Comparison of ENCODE assay signal across 14 mouse cellular contexts in the genomic region with DNA sequence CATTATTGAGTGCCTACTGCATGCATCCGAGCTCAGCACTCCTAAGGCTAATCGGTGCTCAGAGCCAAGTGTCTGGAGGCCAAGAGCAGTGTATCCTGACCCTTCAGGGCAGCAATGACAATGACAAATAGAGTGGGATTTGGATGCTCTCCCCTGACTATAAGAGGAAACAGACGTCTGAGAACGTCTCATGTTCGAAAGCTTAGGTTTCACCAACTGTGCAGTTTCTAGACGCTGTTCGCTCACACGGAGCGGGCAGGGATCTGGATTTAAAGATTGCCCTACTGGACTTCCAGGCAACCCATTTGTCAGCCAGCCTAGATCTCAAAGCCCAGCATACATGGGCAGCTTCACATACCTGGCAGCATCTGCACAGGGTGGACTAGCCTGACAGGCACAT. TPM values are rescaled to one million over a fixed set of nuclear protein-coding genes. Genes with fewer than 3 reads are reported as not detected.
DNase-seq lines count a peak whose midpoint lies in the region; ATAC-seq lines count a peak whose summit lies in the region.
"Had no signal": no experiment of that assay in that cellular context is flagged by ENCODE, and none has a peak within 500 bp of the region (broad histone marks: within the 10 kb centered on the region; RNA-seq: fewer than 3 reads in every experiment).

No protein-coding gene starts in this region.

- H3K9me3 ChIP-seq in heart, embryonic 13.5 days, result no peaks in the 10 kb centered on the region
- no peaks in the 10 kb centered on the region for H3K9me3 ChIP-seq in limb, embryonic 12.5 days
- no peaks in the 10 kb centered on the region for H3K9me3 ChIP-seq in limb, embryonic 10.5 days (replicated peaks)
- no peaks in the 10 kb centered on the region for H3K9me3 ChIP-seq in embryonic facial prominence, embryonic 14.5 days (ENCODE audit: control insufficient read depth, low read length)
- H3K9me3 ChIP-seq in limb, embryonic 15.5 days, result no peaks in the 10 kb centered on the region
- H3K9me3 ChIP-seq in forebrain, embryonic 15.5 days, result no peaks in the 10 kb centered on the region
- H3K9me3 ChIP-seq: liver, embryonic 15.5 days; midbrain, embryonic 10.5 days had no signal

- no peaks in the 10 kb centered on the region for H3K27me3 ChIP-seq in heart, embryonic 13.5 days (replicated peaks)
- H3K27me3 ChIP-seq in limb, embryonic 12.5 days, result no peaks in the 10 kb centered on the region
- H3K27me3 ChIP-seq in limb, embryonic 10.5 days (ENCODE audit: low read depth, poor library complexity, severe bottlenecking), result no peaks in the 10 kb centered on the region
- no peaks in the 10 kb centered on the region for H3K27me3 ChIP-seq in embryonic facial prominence, embryonic 14.5 days (replicated peaks; ENCODE audit: control insufficient read depth, insufficient read depth, low read length)
- H3K27me3 ChIP-seq in limb, embryonic 15.5 days, result no peaks in the 10 kb centered on the region
- H3K27me3 ChIP-seq in forebrain, embryonic 15.5 days, result no peaks in the 10 kb centered on the region
- H3K27me3 ChIP-seq: liver, embryonic 15.5 days had no signal

- H3K27ac ChIP-seq in heart, embryonic 13.5 days (replicated peaks), result peak overlapping the region; percentile 97
- H3K27ac ChIP-seq in limb, embryonic 12.5 days, result peak overlapping the region; percentile 1; the same call in 1 of the 2 replicates
- no peak overlapping the region for H3K27ac ChIP-seq in limb, embryonic 10.5 days
- peak overlapping the region; percentile 96 for H3K27ac ChIP-seq in embryonic facial prominence, embryonic 14.5 days (replicated peaks; ENCODE audit: low read depth, low read length)
- peak overlapping the region; percentile 94 for H3K27ac ChIP-seq in limb, embryonic 15.5 days
- no peak overlapping the region for H3K27ac ChIP-seq in forebrain, embryonic 15.5 days (replicated peaks)
- H3K27ac ChIP-seq: liver, embryonic 15.5 days; midbrain, embryonic 10.5 days had no signal

- no peak for DNase-seq in heart, adult 8-10 months (ENCODE audit: low spot score)
- no peak for DNase-seq in limb, embryonic 10.5 days (ENCODE audit: low spot score)
- no peak for DNase-seq in embryonic facial prominence, embryonic 14.5 days (ENCODE audit: low spot score)
- DNase-seq: cerebellum, adult 18-20 months; kidney, postnatal 25 days; thymus, postnatal 36 days had no signal

- WGBS in heart, embryonic 13.5 days, result 77% methylated on average over 9 of the region's 9 CpGs
- WGBS in limb, embryonic 12.5 days, result 67% methylated on average over 9 of the region's 9 CpGs
- WGBS in limb, embryonic 10.5 days, result 61% methylated on average over 9 of the region's 9 CpGs
- WGBS in embryonic facial prominence, embryonic 14.5 days, result 66% methylated on average over 9 of the region's 9 CpGs
- 73% methylated on average over 9 of the region's 9 CpGs for WGBS in limb, embryonic 15.5 days
- WGBS in forebrain, embryonic 15.5 days, result 92% methylated on average over 9 of the region's 9 CpGs

- no peak overlapping the region for H3K9ac ChIP-seq in heart, embryonic 13.5 days
- H3K9ac ChIP-seq in limb, embryonic 12.5 days (replicated peaks), result no peak overlapping the region
- no peak overlapping the region for H3K9ac ChIP-seq in embryonic facial prominence, embryonic 14.5 days (ENCODE audit: low read depth, low read length)
- H3K9ac ChIP-seq in limb, embryonic 15.5 days, result no peak overlapping the region
- no peak overlapping the region for H3K9ac ChIP-seq in forebrain, embryonic 15.5 days (replicated peaks)
- H3K9ac ChIP-seq: liver, embryonic 15.5 days had no signal

- no peak overlapping the region for H3K4me2 ChIP-seq in heart, embryonic 13.5 days
- H3K4me2 ChIP-seq in limb, embryonic 12.5 days, result no peak overlapping the region
- H3K4me2 ChIP-seq in embryonic facial prominence, embryonic 14.5 days (ENCODE audit: low read depth, low read length), result no peak overlapping the region
- H3K4me2 ChIP-seq in limb, embryonic 15.5 days, result no peak overlapping the region
- H3K4me2 ChIP-seq in forebrain, embryonic 15.5 days (replicated peaks), result no peak overlapping the region
- H3K4me2 ChIP-seq: liver, embryonic 15.5 days had no signal

- H3K36me3 ChIP-seq in heart, embryonic 13.5 days, result no peaks in the 10 kb centered on the region
- no peaks in the 10 kb centered on the region for H3K36me3 ChIP-seq in limb, embryonic 12.5 days
- no peaks in the 10 kb centered on the region for H3K36me3 ChIP-seq in limb, embryonic 10.5 days
- H3K36me3 ChIP-seq in embryonic facial prominence, embryonic 14.5 days (ENCODE audit: control insufficient read depth, insufficient read depth, low read length), result no peaks in the 10 kb centered on the region
- no peaks in the 10 kb centered on the region for H3K36me3 ChIP-seq in limb, embryonic 15.5 days
- H3K36me3 ChIP-seq in forebrain, embryonic 15.5 days, result no peaks in the 10 kb centered on the region
- H3K36me3 ChIP-seq: liver, embryonic 15.5 days; midbrain, embryonic 10.5 days had no signal

- peaks cover 80% of the 10 kb centered on the region for H3K4me1 ChIP-seq in heart, embryonic 13.5 days
- H3K4me1 ChIP-seq in limb, embryonic 12.5 days (replicated peaks), result peaks cover 29% of the 10 kb centered on the region
- H3K4me1 ChIP-seq in limb, embryonic 10.5 days, result peaks cover 12% of the 10 kb centered on the region
- H3K4me1 ChIP-seq in embryonic facial prominence, embryonic 14.5 days (ENCODE audit: control insufficient read depth, insufficient read depth, low read length), result peaks cover 32% of the 10 kb centered on the region
- peaks cover 34% of the 10 kb centered on the region for H3K4me1 ChIP-seq in limb, embryonic 15.5 days
- H3K4me1 ChIP-seq in forebrain, embryonic 15.5 days, result peaks cover 18% of the 10 kb centered on the region
- H3K4me1 ChIP-seq: liver, embryonic 15.5 days had no signal

- H3K4me3 ChIP-seq in heart, embryonic 13.5 days, result no peak overlapping the region
- H3K4me3 ChIP-seq in limb, embryonic 12.5 days (replicated peaks), result no peak overlapping the region
- no peak overlapping the region for H3K4me3 ChIP-seq in limb, embryonic 10.5 days
- H3K4me3 ChIP-seq in embryonic facial prominence, embryonic 14.5 days (ENCODE audit: low read depth, low read length), result no peak overlapping the region
- H3K4me3 ChIP-seq in limb, embryonic 15.5 days, result no peak overlapping the region
- no peak overlapping the region for H3K4me3 ChIP-seq in forebrain, embryonic 15.5 days
- H3K4me3 ChIP-seq: liver, embryonic 15.5 days; midbrain, embryonic 10.5 days had no signal

- no peak for ATAC-seq in heart, embryonic 13.5 days (ENCODE audit: extremely low read depth, insufficient number of reproducible peaks, low FRiP score, low TSS enrichment)
- ATAC-seq in limb, embryonic 12.5 days (ENCODE audit: insufficient number of reproducible peaks, insufficient read depth, low FRiP score, low TSS enrichment, low read depth), result no peak
- ATAC-seq in embryonic facial prominence, embryonic 14.5 days (ENCODE audit: low read depth), result no peak
- no peak for ATAC-seq in limb, embryonic 15.5 days (ENCODE audit: insufficient number of reproducible peaks, low FRiP score, low TSS enrichment, low read depth)
- no peak for ATAC-seq in forebrain, embryonic 15.5 days (replicated peaks)
- ATAC-seq in erythroblast, adult 5-6 weeks (replicated peaks; ENCODE audit: low FRiP score, poor library complexity, severe bottlenecking), result no peak
- ATAC-seq: activated CD4-positive, CD25-positive, alpha-beta regulatory T cell, adult 4 months had no signal

RNA-seq across cellular contexts. Expression of a gene that starts 49.4 kb away (rescaled TPM):
- polyA plus RNA-seq in heart, embryonic 13.5 days (2015; fragmentation: Nextera tagmentation; extraction: Ambion mirVana), result 49.2 and 64.7 TPM in 2 replicates
- 100 to 1,000 TPM in 2 of 4 experiments, 10 to 100 TPM in 2; 82.2 to 179 (median 102) TPM for total RNA-seq in heart, adult 8-10 months (2022)
- 4.0 and 4.3 TPM in 2 replicates for polyA plus RNA-seq in limb, embryonic 12.5 days (2016; fragmentation: Nextera tagmentation; extraction: Ambion mirVana)
- 1.2 and 1.8 TPM in 2 replicates for polyA plus RNA-seq in limb, embryonic 10.5 days (2016; fragmentation: Nextera tagmentation; extraction: Ambion mirVana)
- 20.9 and 23.7 TPM in 2 replicates for polyA plus RNA-seq in embryonic facial prominence, embryonic 14.5 days (2014; fragmentation: Nextera tagmentation; extraction: Ambion mirVana)
- 20.6 and 21.4 TPM in 2 replicates for polyA plus RNA-seq in limb, embryonic 15.5 days (2015; fragmentation: Nextera tagmentation; extraction: Ambion mirVana)
- 6.3 and 8.2 TPM in 2 replicates for polyA plus RNA-seq in forebrain, embryonic 15.5 days (2015; fragmentation: Nextera tagmentation; extraction: Ambion mirVana)
- not detected in 2 replicates for total RNA-seq in erythroblast, adult 5-6 weeks (2015; ENCODE audit: low replicate concordance)
- total RNA-seq in erythroblast, adult 5-6 weeks (2017; ENCODE audit: low replicate concordance), result not detected in 2 replicates
- polyA plus RNA-seq: activated CD4-positive, CD25-positive, alpha-beta regulatory T cell, adult 4 months had no signal

Comparison
In these comparisons a context has a peak if more than half of its experiments do, and no peak if none do; other contexts are left out.
1. H3K27ac ChIP-seq: peak in heart, embryonic 13.5 days (single experiment), limb, embryonic 12.5 days (single experiment), embryonic facial prominence, embryonic 14.5 days (single experiment) and limb, embryonic 15.5 days (single experiment); none in limb, embryonic 10.5 days (single experiment) and forebrain, embryonic 15.5 days (single experiment).